Mouse (Mus musculus): Measurements from ENCODE around the gene Olfr1336.
"Not testable (repeated sequence)": the region's sequence is repeated elsewhere in the genome, so short reads cannot be mapped to it uniquely, and the experiment has no call there.

Olfr1336 gene

GRCm38 (mm10) chr7:6455868-6456267, at the start of gene Olfr1336:
Gene Olfr1336 (plus strand): TSS chr7:6456168.
- DNase-seq, result no peak

- DNase-seq, result peak; percentile 98
These were observed 45.9 kb upstream of the Olfr1336 start, which contains the start of gene Gm20715 for GRCm38 (mm10) chr7:6410043-6410442. Gene Gm20715 (plus strand): TSS chr7:6410277.

GRCm38 (mm10) chr7:6414626-6415441, 41.1 kb upstream of the Olfr1336 start:
- DNase-seq, result no peak

- no peak for DNase-seq
These were observed 40.6 kb upstream of the Olfr1336 start for GRCm38 (mm10) chr7:6415442-6415787.

GRCm38 (mm10) chr7:6419894-6420293, 36.1 kb upstream of the Olfr1336 start:
- no peak for DNase-seq

GRCm38 (mm10) chr7:6429381-6429780, 26.6 kb upstream of the Olfr1336 start:
- no peak for DNase-seq

- peak; percentile 40 for DNase-seq
These were observed 25.6 kb upstream of the Olfr1336 start for GRCm38 (mm10) chr7:6430342-6430741.

GRCm38 (mm10) chr7:6438388-6438787, 17.6 kb upstream of the Olfr1336 start, which contains the start of gene Olfr1344:
Gene Olfr1344 (plus strand): TSS chr7:6438688.
- DNase-seq, result no peak

GRCm38 (mm10) chr7:6441173-6441572, 14.8 kb upstream of the Olfr1336 start:
- no peak for DNase-seq

GRCm38 (mm10) chr7:6447771-6448170, 8.2 kb upstream of the Olfr1336 start:
- no peak for DNase-seq

- no peak for DNase-seq
These were observed 431 bp downstream of the Olfr1336 start for GRCm38 (mm10) chr7:6456399-6456798.

- no peak for DNase-seq
These were observed 11.0 kb downstream of the Olfr1336 start, which contains the start of gene Olfr1346 for GRCm38 (mm10) chr7:6466951-6467350. Gene Olfr1346 (plus strand): TSS chr7:6467101.

- not testable (repeated sequence) for DNase-seq
These were observed 21.7 kb downstream of the Olfr1336 start for GRCm38 (mm10) chr7:6477633-6478032.

GRCm38 (mm10) chr7:6486841-6487240, 30.9 kb downstream of the Olfr1336 start, which contains the start of gene Olfr5:
Gene Olfr5 (minus strand): TSS chr7:6486941.
- DNase-seq, result no peak

- no peak for DNase-seq
These were observed 43.7 kb downstream of the Olfr1336 start, which contains the start of gene Olfr1347 for GRCm38 (mm10) chr7:6499655-6500054. Gene Olfr1347 (minus strand): TSS chr7:6499755.

- DNase-seq, result no peak
These were observed 52.7 kb downstream of the Olfr1336 start, which contains the start of gene Olfr1348 for GRCm38 (mm10) chr7:6508648-6509047. Gene Olfr1348 (minus strand): TSS chr7:6508748.

All from lung, postnatal 14 days (tissue).